ENCODE assay signal across 29 mouse cellular contexts in genomic region chr16:33818413-33819165, GRCm38 (mm10). TPM values are rescaled to one million over a fixed set of nuclear protein-coding genes. Genes with fewer than 3 reads are reported as not detected.
"Had no signal": no experiment of that assay in that cellular context is flagged by ENCODE, and none has a peak within 500 bp of the region (broad histone marks: within the 10 kb centered on the region; RNA-seq: fewer than 3 reads in every experiment).

No protein-coding gene starts in this region.

- H3K4me2 ChIP-seq: embryonic facial prominence, embryonic 12.5 days; embryonic facial prominence, embryonic 13.5 days; embryonic facial prominence, embryonic 15.5 days; forebrain, embryonic 12.5 days; forebrain, embryonic 13.5 days; heart, embryonic 11.5 days; heart, embryonic 12.5 days had no signal

- DNase-seq: cerebellum, postnatal 14 days; cerebellum, postnatal 25 days; cerebellum, postnatal 36 days; embryo, embryonic 11 days; forebrain, postnatal 0 days; gastrocnemius, adult 2 months; gastrocnemius, postnatal 10 days; gastrocnemius, postnatal 14 days; gastrocnemius, postnatal 25 days; gastrocnemius, postnatal 36 days; heart, adult 11 months; heart, adult 18-20 months; heart, adult 2 months had no signal

- H3K27ac ChIP-seq: embryonic facial prominence, embryonic 10.5 days; embryonic facial prominence, embryonic 12.5 days; embryonic facial prominence, embryonic 13.5 days; embryonic facial prominence, embryonic 15.5 days; forebrain, embryonic 10.5 days; forebrain, embryonic 12.5 days; forebrain, embryonic 13.5 days; gastrocnemius, adult 2 months; heart, adult 2 months; heart, embryonic 10.5 days had no signal

- H3K9ac ChIP-seq: embryonic facial prominence, embryonic 12.5 days; embryonic facial prominence, embryonic 13.5 days; embryonic facial prominence, embryonic 15.5 days; forebrain, embryonic 12.5 days; forebrain, embryonic 13.5 days; forebrain, postnatal 0 days; heart, embryonic 12.5 days had no signal

- H3K4me1 ChIP-seq: embryonic facial prominence, embryonic 10.5 days; embryonic facial prominence, embryonic 12.5 days; forebrain, embryonic 10.5 days; forebrain, embryonic 12.5 days; forebrain, embryonic 13.5 days; heart, embryonic 10.5 days; heart, embryonic 12.5 days had no signal

- ATAC-seq: forebrain, embryonic 13.5 days; forebrain, embryonic 14.5 days; forebrain, embryonic 16.5 days; forebrain, postnatal 0 days had no signal

- H3K9me3 ChIP-seq: embryonic facial prominence, embryonic 10.5 days; embryonic facial prominence, embryonic 12.5 days; embryonic facial prominence, embryonic 13.5 days; embryonic facial prominence, embryonic 15.5 days; forebrain, embryonic 10.5 days; forebrain, embryonic 12.5 days; forebrain, embryonic 13.5 days; heart, embryonic 10.5 days; heart, embryonic 12.5 days had no signal

- H3K4me3 ChIP-seq: embryonic facial prominence, embryonic 10.5 days; embryonic facial prominence, embryonic 12.5 days; embryonic facial prominence, embryonic 13.5 days; embryonic facial prominence, embryonic 15.5 days; erythroblast, embryonic 14.5 days; forebrain, embryonic 10.5 days; forebrain, embryonic 12.5 days; forebrain, embryonic 13.5 days; gastrocnemius, adult 2 months; heart, adult 2 months; heart, embryonic 10.5 days; heart, embryonic 12.5 days had no signal

- H3K27me3 ChIP-seq: embryonic facial prominence, embryonic 12.5 days had no signal

- H3K36me3 ChIP-seq: embryonic facial prominence, embryonic 10.5 days; embryonic facial prominence, embryonic 12.5 days; embryonic facial prominence, embryonic 13.5 days; embryonic facial prominence, embryonic 15.5 days; forebrain, embryonic 10.5 days; forebrain, embryonic 12.5 days; heart, embryonic 10.5 days; heart, embryonic 12.5 days had no signal

RNA-seq across cellular contexts. Expression of gene Muc13, which starts 24.8 kb away (rescaled TPM):
- total RNA-seq: forebrain, postnatal 0 days; gastrocnemius, adult 18-20 months; gastrocnemius, adult 2 months; gastrocnemius, adult 8-10 months; gastrocnemius, postnatal 14 days; gastrocnemius, postnatal 25 days; gastrocnemius, postnatal 36 days; heart, adult 18-20 months; heart, adult 2 months had no signal
- polyA plus RNA-seq: embryonic facial prominence, embryonic 14.5 days; erythroblast, embryonic 14.5 days; forebrain, embryonic 13.5 days; forebrain, embryonic 14.5 days; forebrain, postnatal 0 days had no signal
